Mouse (Mus musculus): Measurements from ENCODE around the gene Cbfa2t3.

Cbfa2t3 gene

GRCm38 (mm10) chr8:122691018-122691417, 7.9 kb downstream of the Cbfa2t3 start:
- no peak for DNase-seq (ENCODE audit: low read depth, low spot score)

- DNase-seq (ENCODE audit: low read depth, low spot score): no peak
Measured at GRCm38 (mm10) chr8:122689315-122689714, 9.6 kb downstream of the Cbfa2t3 start.

GRCm38 (mm10) chr8:122686879-122687278, 12.0 kb downstream of the Cbfa2t3 start:
- no peak for DNase-seq (ENCODE audit: low read depth, low spot score)

DNA sequence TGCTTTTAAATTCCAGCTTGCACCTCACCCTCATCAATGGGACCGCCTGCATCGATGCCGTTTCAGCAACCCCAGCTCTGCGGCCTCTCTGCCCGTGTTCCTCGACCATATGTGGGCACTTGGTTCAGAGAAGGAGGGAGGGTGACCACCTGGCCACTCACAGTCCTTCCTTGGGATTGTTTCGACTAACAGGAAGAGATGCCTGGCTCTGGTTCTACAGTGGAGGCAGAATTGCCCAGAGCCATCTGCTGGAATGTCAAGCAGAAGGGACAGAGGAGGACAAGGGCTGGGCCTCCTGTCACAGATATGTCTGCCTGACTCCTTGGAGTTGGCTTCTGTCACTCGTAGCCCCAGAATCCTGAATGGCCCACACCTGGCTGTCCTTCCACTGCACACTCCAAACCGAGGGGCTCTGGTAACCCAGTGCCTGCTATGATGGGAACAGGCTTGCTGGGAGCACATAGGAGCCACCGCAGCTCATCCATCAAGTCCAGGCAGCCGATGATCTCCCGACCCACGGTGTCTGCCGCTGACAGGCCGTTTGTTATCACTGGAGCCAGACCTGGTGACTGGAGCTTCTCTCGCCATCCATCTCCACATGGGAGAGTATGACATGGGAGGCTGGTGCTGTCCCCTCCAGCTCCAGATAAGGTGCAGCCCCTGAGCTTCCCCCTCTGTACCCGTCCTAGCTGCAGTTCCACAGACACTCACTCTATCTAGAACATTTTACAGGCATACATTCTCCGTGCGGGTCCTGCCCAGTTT, 13.6 kb downstream of the Cbfa2t3 start:
- DNase-seq (ENCODE audit: low read depth, low spot score): no peak

DNA sequence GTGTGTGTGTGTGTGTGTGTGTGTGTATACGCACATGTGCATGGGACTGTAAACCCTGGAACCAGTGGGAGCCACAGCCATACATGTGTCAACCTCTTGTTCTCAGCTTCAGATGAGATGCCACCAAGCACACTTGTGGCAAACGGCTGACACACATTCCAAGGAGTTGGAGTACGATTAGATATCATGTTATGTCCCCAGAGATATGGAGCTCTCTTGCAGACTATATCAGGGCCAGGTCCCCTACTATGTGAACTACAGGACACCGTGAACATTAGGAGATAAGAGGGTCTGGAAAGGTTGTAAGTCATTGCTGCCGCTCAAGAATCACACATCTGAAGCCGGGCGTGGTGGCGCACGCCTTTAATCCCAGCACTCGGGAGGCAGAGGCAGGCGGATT, 16.1 kb downstream of the Cbfa2t3 start:
- DNase-seq (ENCODE audit: low read depth, low spot score): no peak

DNA sequence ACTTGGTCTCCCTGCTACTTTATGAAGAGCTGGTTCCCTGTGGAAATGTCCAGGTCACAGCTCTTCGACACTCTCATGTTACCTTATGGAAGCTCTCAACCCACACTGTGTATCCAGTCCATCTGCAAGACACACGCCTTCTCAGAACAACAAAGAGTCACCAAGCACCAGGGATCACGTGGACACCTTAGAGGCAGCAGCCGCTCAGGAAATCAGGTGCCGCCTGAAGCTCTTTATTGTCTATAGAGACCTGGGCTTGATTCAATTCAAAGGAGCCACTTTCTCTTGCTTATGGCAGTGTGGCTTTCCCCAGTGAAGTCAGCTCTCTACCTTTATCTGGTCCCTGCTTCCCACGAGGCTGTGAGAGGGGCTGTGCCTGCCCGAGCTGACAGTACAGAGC, 18.7 kb downstream of the Cbfa2t3 start:
- no peak for DNase-seq (ENCODE audit: low read depth, low spot score)

- no peak for DNase-seq (ENCODE audit: low read depth, low spot score)
Measured at GRCm38 (mm10) chr8:122679325-122679920, 19.5 kb downstream of the Cbfa2t3 start.

GRCm38 (mm10) chr8:122678896-122679210, 20.1 kb downstream of the Cbfa2t3 start:
- no peak for DNase-seq (ENCODE audit: low read depth, low spot score)

GRCm38 (mm10) chr8:122678061-122678895, 20.6 kb downstream of the Cbfa2t3 start:
- no peak for DNase-seq (ENCODE audit: low read depth, low spot score)

DNA sequence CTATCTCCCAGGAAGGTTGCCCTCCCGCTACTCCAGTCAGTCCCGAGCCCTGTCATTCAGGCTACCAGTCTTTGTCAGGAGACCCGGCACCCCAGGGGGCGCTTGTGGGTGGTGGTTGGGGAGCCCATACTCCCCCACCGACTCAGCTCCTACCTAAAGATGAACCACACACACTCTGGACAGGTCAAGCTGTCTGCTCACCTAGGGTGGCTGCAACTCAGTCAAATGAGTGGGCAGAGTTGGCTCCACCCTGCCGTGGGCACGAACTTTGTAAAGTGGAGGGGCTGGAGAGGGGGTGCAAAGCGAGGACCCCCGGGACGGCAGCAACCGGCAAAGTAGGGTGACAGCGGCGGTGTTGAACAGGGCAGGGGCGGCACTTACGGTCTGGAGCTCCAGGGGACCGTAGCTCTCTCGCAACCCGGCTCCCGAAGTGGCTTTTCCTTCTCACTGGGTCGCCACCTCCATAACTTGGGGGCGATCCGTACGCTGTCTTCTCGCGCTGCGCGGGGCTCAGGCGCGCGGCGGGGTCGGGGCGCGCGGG, 21.4 kb downstream of the Cbfa2t3 start:
- DNase-seq (ENCODE audit: low read depth, low spot score): no peak

- no peak for DNase-seq (ENCODE audit: low read depth, low spot score)
Measured at GRCm38 (mm10) chr8:122676621-122677480, 22.1 kb downstream of the Cbfa2t3 start.

GRCm38 (mm10) chr8:122675596-122676420, 23.1 kb downstream of the Cbfa2t3 start:
- DNase-seq (ENCODE audit: low read depth, low spot score): no peak

- no peak for DNase-seq (ENCODE audit: low read depth, low spot score)
Measured at GRCm38 (mm10) chr8:122674999-122675398, 23.9 kb downstream of the Cbfa2t3 start.

DNA sequence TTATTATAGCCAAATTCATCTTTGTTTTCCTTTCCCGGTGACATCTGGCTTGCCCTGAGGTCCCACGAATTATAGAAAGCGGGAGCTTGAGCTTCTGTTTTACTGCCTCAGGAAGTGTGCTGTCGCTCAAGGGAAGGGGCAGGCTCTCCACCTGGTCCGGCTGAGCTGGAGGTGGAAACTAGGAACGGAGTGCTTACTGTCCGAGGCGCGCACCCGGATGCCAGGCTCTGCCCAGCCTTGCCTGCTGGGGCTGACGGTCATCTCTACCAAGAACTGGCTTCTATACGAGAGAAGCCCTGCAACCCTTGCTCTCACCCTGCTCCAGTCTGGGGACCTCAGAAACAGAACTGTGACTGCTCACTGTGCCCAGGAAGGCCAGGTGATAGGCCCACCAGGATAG, 24.9 kb downstream of the Cbfa2t3 start:
- no peak for DNase-seq (ENCODE audit: low read depth, low spot score)

DNA sequence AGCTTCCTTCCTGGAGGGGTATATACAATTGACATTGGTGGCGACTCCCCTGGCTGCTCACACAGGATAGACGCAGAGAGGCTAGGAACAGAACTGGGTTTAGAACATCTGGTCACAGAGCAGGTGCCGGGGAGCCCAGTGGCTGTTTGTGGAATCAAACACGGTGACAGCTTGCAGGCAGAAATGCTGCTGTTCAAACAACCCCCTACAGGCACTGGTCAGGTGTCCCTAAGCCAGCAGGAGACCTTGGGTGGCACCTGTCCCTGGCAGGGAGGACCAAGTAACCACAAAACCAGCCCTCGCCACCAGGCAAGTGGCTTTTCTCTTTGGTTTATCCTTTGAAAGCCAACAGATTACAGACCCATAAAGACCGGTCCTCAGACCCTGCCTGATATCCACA, 27.0 kb downstream of the Cbfa2t3 start:
- DNase-seq (ENCODE audit: low read depth, low spot score): no peak

DNA sequence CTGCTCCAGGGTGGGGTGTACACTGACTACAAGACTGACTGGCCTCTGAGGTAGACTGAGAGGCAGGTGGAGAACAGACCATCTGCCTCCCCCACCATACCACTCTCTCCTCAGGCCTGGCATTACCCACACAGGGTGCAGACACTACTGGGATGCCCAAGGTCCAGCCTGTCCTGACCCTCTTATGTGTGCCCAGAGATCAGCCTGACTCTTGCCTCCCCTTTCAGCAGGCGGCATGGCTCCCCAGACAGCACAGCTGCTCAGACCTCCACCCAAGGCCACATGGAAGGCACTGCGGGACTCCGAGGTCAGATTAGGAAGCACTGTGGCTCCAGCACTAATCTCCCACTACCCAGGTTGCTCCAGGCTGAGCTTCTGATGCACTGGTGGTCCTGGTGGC, 28.2 kb downstream of the Cbfa2t3 start:
- no peak for DNase-seq (ENCODE audit: low read depth, low spot score)

DNA sequence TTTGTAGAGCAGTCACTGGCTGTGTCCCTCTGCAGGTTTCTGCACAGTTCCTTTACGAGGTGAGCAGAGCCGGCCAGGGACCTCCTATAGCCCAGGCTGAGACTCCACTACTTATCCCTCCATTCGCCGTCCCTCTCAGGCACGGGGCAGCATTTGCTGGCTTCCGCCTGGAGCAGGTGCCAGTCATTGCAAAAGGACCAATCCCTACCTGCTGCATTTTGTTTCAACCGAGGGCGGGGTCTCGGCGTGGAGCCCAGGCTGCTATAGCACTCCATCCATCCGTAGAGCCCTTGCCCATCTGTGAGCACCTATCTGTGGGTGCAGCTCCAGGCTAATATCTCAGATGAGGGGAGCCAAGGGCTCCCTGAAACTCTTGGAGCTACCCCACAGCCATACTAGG, 28.9 kb downstream of the Cbfa2t3 start:
- no peak for DNase-seq (ENCODE audit: low read depth, low spot score)

- no peak for DNase-seq (ENCODE audit: low read depth, low spot score)
Measured at GRCm38 (mm10) chr8:122669370-122669769, 29.5 kb downstream of the Cbfa2t3 start.

DNA sequence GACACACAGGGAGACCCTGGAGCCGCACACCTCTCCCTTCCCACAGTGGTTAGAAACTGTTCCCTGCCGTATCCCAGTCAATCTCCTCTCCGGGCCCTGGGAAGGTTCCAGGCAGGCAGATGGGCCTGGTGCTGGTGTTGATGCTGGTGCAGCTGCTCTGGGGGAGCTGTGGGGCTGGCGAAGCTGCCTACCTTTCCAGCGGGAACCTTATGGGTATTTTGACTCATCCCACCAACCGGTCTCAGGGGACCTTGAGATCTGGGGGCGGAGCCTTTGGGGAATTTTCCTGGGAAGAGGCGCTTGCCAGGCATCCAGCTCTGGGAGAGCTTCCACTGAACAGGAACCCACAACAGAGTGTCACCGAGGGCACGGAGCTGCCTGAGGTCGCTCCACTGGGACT, 31.1 kb downstream of the Cbfa2t3 start:
- DNase-seq (ENCODE audit: low read depth, low spot score): no peak

GRCm38 (mm10) chr8:122666827-122667226, 32.1 kb downstream of the Cbfa2t3 start:
- no peak for DNase-seq (ENCODE audit: low read depth, low spot score)

- no peak for DNase-seq (ENCODE audit: low read depth, low spot score)
Measured at GRCm38 (mm10) chr8:122666338-122666764, 32.6 kb downstream of the Cbfa2t3 start.
